Mouse (Mus musculus) forebrain, embryonic 13.5 days (tissue): ENCODE data around the gene Osbpl5. TPM values are rescaled to one million over a fixed set of nuclear protein-coding genes. Genes with fewer than 3 reads are reported as not detected.
A peak's percentile ranks its signal among the peaks of the same experiment; 100 is the strongest.

Experiments
- ATAC-seq: fragments of 200-750 bp; cut with Nextera tagmentation; 2 replicates; pipeline ENCODE4 v1.8.0; 2017
- H3K27ac ChIP-seq: fragments of 300-500 bp; sonication (generic); 2 replicates; pipeline ENCODE4 v1.5.1; 2015; ENCODE audit warnings: inconsistent platforms, mild to moderate bottlenecking, moderate library complexity
- H3K27me3 ChIP-seq: fragments of 300-500 bp; sonication (generic); 2 replicates; pipeline ENCODE4 v1.6.1; 2015; ENCODE audit warnings: mild to moderate bottlenecking, inconsistent platforms
- H3K36me3 ChIP-seq: fragments of 300-500 bp; sonication (generic); 2 replicates; pipeline ENCODE4 v1.6.1; 2015; ENCODE audit warnings: mild to moderate bottlenecking, inconsistent platforms; ENCODE audit not compliant: poor library complexity, severe bottlenecking
- H3K4me1 ChIP-seq: fragments of 300-500 bp; sonication (generic); 2 replicates; pipeline ENCODE4 v1.6.1; 2015; ENCODE audit warnings: inconsistent platforms
- H3K4me2 ChIP-seq: fragments of 300-500 bp; sonication (generic); 2 replicates; pipeline ENCODE4 v1.6.1; 2015; ENCODE audit warnings: inconsistent platforms, mild to moderate bottlenecking, moderate library complexity
- H3K4me3 ChIP-seq: fragments of 300-500 bp; sonication (generic); 2 replicates; pipeline ENCODE4 v1.5.1; 2015; ENCODE audit warnings: mild to moderate bottlenecking, inconsistent platforms
- H3K9ac ChIP-seq: fragments of 300-500 bp; sonication (generic); 2 replicates; pipeline ENCODE4 v1.6.1; 2015; ENCODE audit warnings: mild to moderate bottlenecking, inconsistent platforms
- H3K9me3 ChIP-seq: fragments of 300-500 bp; sonication (generic); replicated peaks from 2 replicates; pipeline ENCODE4 v1.6.1; 2016; ENCODE audit warnings: inconsistent platforms
- WGBS: fragments of 180-500 bp; shearing (Covaris S2); methylation state at CpG from one replicate; pipeline ENCODE4 v1.1.7; 2015; 5-methylcytosine and 5-hydroxymethylcytosine counted together
- polyA plus RNA-seq: library from polyadenylated mRNA; unstranded; fragments of >200 nt; fragmentation: Nextera tagmentation; extraction: Ambion mirVana; gene quantifications from 2 replicates; pipeline ENCODE4 v1.2.1, GENCODE M21; 2015

Gene Osbpl5
- polyA plus RNA-seq, 1 experiment from 2014 or later, result 21.6 TPM

GRCm38 (mm10) chr7:143722646-143723045 is 34.1 kb downstream of the Osbpl5 start:
- Histone ChIP-seq H3K4me1 (0 out of 2 replicates have a peak, but pooled peaks cover 7% of the 10 kb centered on the region), H3K4me2 (no peak overlapping the region), H3K9me3 (no peaks in the 10 kb centered on the region), H3K36me3 (no peaks in the 10 kb centered on the region), H3K27me3 (no peaks in the 10 kb centered on the region), H3K9ac (no peak overlapping the region), H3K4me3 (no peak overlapping the region), H3K27ac (no peak overlapping the region)
- WGBS, result 75% methylated on average over 5 of the region's 5 CpGs
- ATAC-seq, result peak; percentile 59; the same call in 1 of the 2 replicates

DNA sequence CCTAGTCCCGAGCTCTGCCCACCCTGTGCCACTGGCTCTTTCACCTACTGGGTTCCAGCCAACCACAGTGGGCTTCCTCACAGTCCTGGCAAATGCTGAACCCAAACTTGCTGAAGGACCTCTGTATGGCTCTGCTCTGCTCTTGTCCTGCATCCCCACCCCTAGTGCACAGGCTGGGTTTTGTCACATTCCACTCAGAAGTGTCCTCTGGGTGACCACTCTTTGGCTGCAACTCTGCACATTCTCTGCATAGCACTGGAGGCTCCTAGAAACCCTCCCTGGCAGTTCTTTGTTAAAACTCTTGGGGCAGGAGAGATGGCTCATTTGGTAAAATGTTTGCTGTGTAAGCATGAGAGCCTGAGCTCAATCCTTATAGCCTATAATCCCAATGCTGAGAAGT is 39.0 kb downstream of the Osbpl5 start:
- ATAC-seq, result no peak

GRCm38 (mm10) chr7:143713421-143713820 is 43.4 kb downstream of the Osbpl5 start:
- H3K4me3 ChIP-seq, result no peak overlapping the region
- no peak for ATAC-seq
- no peak overlapping the region for H3K4me2 ChIP-seq
- H3K27me3 ChIP-seq, result no peaks in the 10 kb centered on the region
- H3K9ac ChIP-seq, result no peak overlapping the region
- peaks cover 54% of the 10 kb centered on the region for H3K36me3 ChIP-seq
- no peaks in the 10 kb centered on the region for H3K9me3 ChIP-seq
- 88% methylated on average over 4 of the region's 4 CpGs for WGBS
- peaks cover 5% of the 10 kb centered on the region; the same call in 1 of the 2 replicates for H3K4me1 ChIP-seq
- H3K27ac ChIP-seq, result no peak overlapping the region

More for the DNA sequence above, 39.0 kb downstream of the Osbpl5 start:
- Histone ChIP-seq H3K4me1 (0 out of 2 replicates have a peak, but pooled peaks cover 7% of the 10 kb centered on the region), H3K9ac (no peak overlapping the region), H3K4me3 (no peak overlapping the region), H3K27ac (no peak overlapping the region), H3K9me3 (no peaks in the 10 kb centered on the region), H3K4me2 (no peak overlapping the region), H3K27me3 (no peaks in the 10 kb centered on the region), H3K36me3 (peaks cover 25% of the 10 kb centered on the region)
- 79% methylated on average over 1 of the region's 1 CpGs for WGBS

DNA sequence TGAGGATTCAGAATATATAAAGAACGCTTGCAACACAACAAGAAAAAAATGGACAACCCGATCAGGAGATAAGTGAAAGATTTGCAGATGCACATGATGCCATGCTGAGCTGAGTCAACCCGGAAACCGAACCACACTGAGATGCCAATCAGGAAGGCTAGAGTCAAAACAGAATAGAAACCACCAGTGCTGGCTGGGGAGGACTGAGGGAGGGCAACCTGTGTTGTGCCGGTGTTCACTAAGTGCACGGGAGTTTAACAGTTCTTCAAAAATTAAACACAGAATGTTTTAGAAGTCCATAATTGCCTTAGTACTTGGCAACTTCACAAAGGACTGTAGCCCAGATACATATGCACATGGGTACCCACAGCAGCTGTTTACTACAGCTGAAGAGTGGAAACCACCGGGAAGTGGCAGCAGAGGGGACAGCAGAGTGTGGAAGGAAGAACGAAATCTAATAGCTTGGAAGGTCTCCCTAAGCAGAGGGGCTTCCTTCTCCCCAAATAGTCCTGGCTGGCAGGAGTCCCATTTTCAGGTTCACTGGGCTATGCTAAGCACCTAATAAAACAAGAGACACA is 43.9 kb downstream of the Osbpl5 start:
- no peak for ATAC-seq
- Histone ChIP-seq H3K27me3 (no peaks in the 10 kb centered on the region), H3K36me3 (peaks cover 57% of the 10 kb centered on the region), H3K4me3 (no peak overlapping the region), H3K27ac (no peak overlapping the region), H3K4me1 (peaks cover 5% of the 10 kb centered on the region; the same call in 1 of the 2 replicates), H3K4me2 (no peak overlapping the region), H3K9me3 (no peaks in the 10 kb centered on the region), H3K9ac (no peak overlapping the region)
- 77% methylated on average over 8 of the region's 8 CpGs for WGBS

DNA sequence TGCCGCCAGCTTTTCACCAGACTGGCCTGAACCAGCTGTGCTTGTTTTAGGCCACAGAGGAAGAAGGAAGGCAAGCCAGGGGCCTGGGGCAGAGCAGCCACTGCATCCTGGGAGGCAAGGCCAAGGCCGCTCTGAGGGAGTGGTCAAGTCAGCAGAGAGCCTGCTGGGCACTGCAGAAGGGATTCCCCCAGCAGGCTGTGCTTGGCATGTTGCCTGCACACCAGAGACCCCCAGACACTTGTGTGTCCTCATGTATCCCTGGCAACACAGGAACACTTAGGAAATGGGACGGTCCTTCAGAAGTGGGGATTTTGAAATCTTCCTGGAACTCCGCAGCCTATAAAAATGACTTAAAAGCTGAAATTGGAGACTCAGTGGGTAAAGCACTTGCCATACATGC is 44.8 kb downstream of the Osbpl5 start:
- Histone ChIP-seq H3K4me2 (no peak overlapping the region), H3K36me3 (peaks cover 57% of the 10 kb centered on the region), H3K27me3 (no peaks in the 10 kb centered on the region), H3K9ac (no peak overlapping the region), H3K4me1 (peaks cover 8% of the 10 kb centered on the region; the same call in 1 of the 2 replicates), H3K4me3 (no peak overlapping the region), H3K9me3 (no peaks in the 10 kb centered on the region), H3K27ac (no peak overlapping the region)
- WGBS, result 76% methylated on average over 4 of the region's 4 CpGs
- ATAC-seq, result no peak

- no peak overlapping the region for H3K4me3 ChIP-seq
- no peak overlapping the region for H3K27ac ChIP-seq
- H3K4me2 ChIP-seq, result no peak overlapping the region
- 78% methylated on average over 7 of the region's 7 CpGs for WGBS
- H3K36me3 ChIP-seq, result peaks cover 57% of the 10 kb centered on the region
- H3K27me3 ChIP-seq, result no peaks in the 10 kb centered on the region
- peaks cover 8% of the 10 kb centered on the region; the same call in 1 of the 2 replicates for H3K4me1 ChIP-seq
- no peak overlapping the region for H3K9ac ChIP-seq
- H3K9me3 ChIP-seq, result no peaks in the 10 kb centered on the region
- ATAC-seq, result no peak
Observed at GRCm38 (mm10) chr7:143711381-143711780, 45.4 kb downstream of the Osbpl5 start.

- H3K4me3 ChIP-seq, result no peak overlapping the region
- H3K4me2 ChIP-seq, result no peak overlapping the region
- peaks cover 55% of the 10 kb centered on the region for H3K36me3 ChIP-seq
- no peak overlapping the region for H3K27ac ChIP-seq
- WGBS, result 87% methylated on average over 7 of the region's 7 CpGs
- ATAC-seq, result no peak
- no peaks in the 10 kb centered on the region for H3K9me3 ChIP-seq
- H3K4me1 ChIP-seq, result peaks cover 8% of the 10 kb centered on the region; the same call in 1 of the 2 replicates
- H3K27me3 ChIP-seq, result no peaks in the 10 kb centered on the region
- H3K9ac ChIP-seq, result no peak overlapping the region
Observed at GRCm38 (mm10) chr7:143709395-143709794, 47.4 kb downstream of the Osbpl5 start.

DNA sequence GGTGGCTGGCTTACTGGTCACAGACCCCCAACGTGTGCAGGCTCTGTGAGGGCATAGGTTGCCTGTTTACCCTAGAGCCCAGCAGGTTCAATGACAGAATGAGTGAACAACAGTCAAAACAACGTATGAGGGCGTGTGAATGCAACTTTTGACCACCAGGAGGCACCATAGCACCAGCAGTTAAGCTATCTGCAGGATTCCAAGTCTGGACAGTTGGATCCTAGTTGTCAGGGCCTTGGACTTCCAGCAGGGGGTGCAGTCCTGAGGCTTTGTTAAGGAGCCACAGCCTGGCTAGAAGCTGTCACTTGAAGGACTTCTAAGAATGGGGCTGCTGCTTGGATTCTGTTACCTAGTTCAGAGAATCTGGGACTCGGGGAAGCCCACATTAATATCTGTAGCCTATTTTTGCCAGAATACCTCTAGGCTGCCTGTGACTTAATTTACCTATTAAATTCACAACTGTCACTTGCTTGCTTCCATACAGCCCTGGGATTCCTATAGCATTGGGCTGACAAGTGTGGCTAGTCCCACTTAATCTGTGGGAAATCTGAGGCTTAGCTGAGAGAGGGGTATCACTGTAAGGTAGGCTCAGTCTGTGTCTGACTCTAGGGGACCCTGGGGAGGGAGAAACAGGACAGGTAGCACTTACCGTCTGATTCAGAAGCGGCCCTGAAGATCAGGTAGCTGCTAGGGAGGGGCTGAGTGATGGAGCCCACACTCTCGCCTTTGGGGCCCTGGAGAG is 49.9 kb downstream of the Osbpl5 start:
- WGBS, result 34% methylated on average over 7 of the region's 7 CpGs
- H3K4me3 ChIP-seq, result no peak overlapping the region
- H3K27ac ChIP-seq, result peak overlapping the region; percentile 20; the same call in 1 of the 2 replicates
- ATAC-seq, result peak; percentile 89
- H3K4me2 ChIP-seq, result no peak overlapping the region
- no peak overlapping the region for H3K9ac ChIP-seq
- H3K9me3 ChIP-seq, result no peaks in the 10 kb centered on the region
- H3K4me1 ChIP-seq, result 0 out of 2 replicates have a peak, but pooled peaks cover 6% of the 10 kb centered on the region
- peaks cover 58% of the 10 kb centered on the region for H3K36me3 ChIP-seq
- H3K27me3 ChIP-seq, result no peaks in the 10 kb centered on the region

- Histone ChIP-seq H3K9me3 (no peaks in the 10 kb centered on the region), H3K4me1 (no peaks in the 10 kb centered on the region), H3K27ac (no peak overlapping the region), H3K4me3 (no peak overlapping the region), H3K36me3 (peaks cover 70% of the 10 kb centered on the region), H3K27me3 (no peaks in the 10 kb centered on the region), H3K9ac (no peak overlapping the region), H3K4me2 (no peak overlapping the region)
- ATAC-seq, result no peak
- 60% methylated on average over 2 of the region's 2 CpGs for WGBS
Observed at GRCm38 (mm10) chr7:143696140-143696539, 60.6 kb downstream of the Osbpl5 start.

DNA sequence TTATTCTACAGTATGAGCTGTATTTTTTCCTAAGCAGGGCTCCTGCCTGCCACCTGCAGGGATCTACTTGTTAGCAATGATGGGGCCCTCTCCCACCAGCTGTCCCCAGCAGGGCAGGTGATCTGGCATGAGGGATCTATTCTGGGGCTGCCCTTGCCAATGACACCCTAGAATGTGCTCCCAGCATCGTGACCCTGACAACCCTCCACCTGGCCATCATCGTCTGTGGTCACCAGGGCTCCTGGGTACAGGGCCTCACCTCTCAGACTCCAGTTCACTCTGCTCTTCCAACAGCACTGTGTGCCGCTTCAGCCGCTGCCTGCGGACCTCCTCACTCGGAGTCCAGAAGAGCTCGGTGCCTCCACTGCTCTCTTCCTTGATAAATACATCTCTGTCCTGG is 62.2 kb downstream of the Osbpl5 start:
- Histone ChIP-seq H3K9ac (no peak overlapping the region), H3K27me3 (no peaks in the 10 kb centered on the region), H3K4me1 (no peaks in the 10 kb centered on the region), H3K4me3 (no peak overlapping the region), H3K36me3 (peaks cover 83% of the 10 kb centered on the region), H3K9me3 (no peaks in the 10 kb centered on the region), H3K4me2 (no peak overlapping the region), H3K27ac (no peak overlapping the region)
- 91% methylated on average over 7 of the region's 7 CpGs for WGBS
- ATAC-seq, result no peak

- H3K27me3 ChIP-seq, result no peaks in the 10 kb centered on the region
- H3K4me2 ChIP-seq, result no peak overlapping the region
- 86% methylated on average over 12 of the region's 12 CpGs for WGBS
- H3K27ac ChIP-seq, result no peak overlapping the region
- no peaks in the 10 kb centered on the region for H3K4me1 ChIP-seq
- H3K9ac ChIP-seq, result no peak overlapping the region
- no peak overlapping the region for H3K4me3 ChIP-seq
- peaks cover 87% of the 10 kb centered on the region for H3K36me3 ChIP-seq
- no peak for ATAC-seq
- H3K9me3 ChIP-seq, result no peaks in the 10 kb centered on the region
Observed at GRCm38 (mm10) chr7:143692746-143693510, 63.9 kb downstream of the Osbpl5 start.

DNA sequence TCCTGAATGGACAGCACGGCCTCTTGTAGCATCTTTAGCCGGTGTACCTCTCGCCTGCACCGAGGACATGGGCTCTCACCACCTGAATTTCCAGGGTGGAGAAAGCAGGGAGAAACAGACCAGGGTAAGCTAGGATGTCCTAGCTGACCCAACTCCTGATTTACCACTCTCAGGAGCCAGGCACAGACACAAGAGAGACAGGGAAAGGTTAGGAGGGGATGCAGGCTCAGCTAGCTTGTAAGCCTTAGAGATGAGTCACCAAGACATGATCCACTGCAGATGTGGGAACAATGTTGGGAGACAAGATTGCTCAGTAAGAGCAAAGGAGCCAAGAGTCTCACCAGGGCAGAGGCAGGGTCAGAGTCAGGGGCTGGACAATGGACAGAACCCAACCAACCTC is 64.9 kb downstream of the Osbpl5 start:
- Histone ChIP-seq H3K27me3 (0 out of 2 replicates have a peak, but pooled peaks cover 3% of the 10 kb centered on the region), H3K36me3 (peaks cover 89% of the 10 kb centered on the region)
- WGBS, result 94% methylated on average over 4 of the region's 4 CpGs

More for the DNA sequence above, 64.9 kb downstream of the Osbpl5 start:
- Histone ChIP-seq H3K4me1 (no peaks in the 10 kb centered on the region), H3K4me2 (no peak overlapping the region), H3K9me3 (no peaks in the 10 kb centered on the region), H3K9ac (no peak overlapping the region), H3K4me3 (no peak overlapping the region), H3K27ac (no peak overlapping the region)
- ATAC-seq, result no peak
